Mouse (Mus musculus) CD8-positive naive resting alpha-beta T cell, adult 2 months (primary cell): ENCODE data around the gene Men1.

Experiments
- DNase-seq, 2 experiments: peaks; one replicate each; pipeline ENCODE4 v3.0.0; 2022; ENCODE audit warnings: low read depth in 2 of 2, low spot score in 2 of 2

Gene Men1

GRCm38 (mm10) chr19:6388006-6388405 is 53.2 kb downstream of the Men1 start:
- no peak for DNase-seq

GRCm38 (mm10) chr19:6389803-6390202 is 55.0 kb downstream of the Men1 start:
- no peak for DNase-seq

DNA sequence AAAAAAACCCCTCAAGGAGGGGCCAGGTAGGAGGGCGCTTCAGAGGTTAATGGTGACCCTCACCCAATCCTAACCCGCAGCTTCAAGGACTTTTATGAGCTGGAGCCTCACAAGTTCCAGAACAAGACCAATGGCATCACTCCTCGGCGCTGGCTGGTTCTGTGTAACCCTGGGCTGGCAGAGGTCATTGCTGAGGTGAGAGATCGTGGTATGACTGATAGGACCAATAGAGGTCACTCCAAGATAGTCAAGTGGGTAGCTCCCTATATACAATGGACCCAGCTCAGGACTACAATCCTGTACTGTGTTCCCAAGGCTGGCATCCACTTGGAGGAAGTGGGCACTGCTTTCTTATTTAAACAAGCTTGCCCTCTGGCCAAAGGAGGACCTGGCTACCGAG is 55.5 kb downstream of the Men1 start:
- DNase-seq: no peak
